Mouse (Mus musculus) layer of hippocampus, postnatal 36 days (tissue): ENCODE data around the gene Gm10057. TPM values are rescaled to one million over a fixed set of nuclear protein-coding genes. Genes with fewer than 3 reads are reported as not detected.
"Not testable (repeated sequence)": the region's sequence is repeated elsewhere in the genome, so short reads cannot be mapped to it uniquely, and the experiment has no call there.

Experiments
- DNase-seq, 2 experiments: peaks; one replicate each; pipeline ENCODE4 v3.0.0; 2022
- total RNA-seq, 2 experiments: library from RNA; stranded (reverse); gene quantifications; 2 replicates each; pipeline ENCODE4 v1.2.3; 2021

Gene Gm10057
- total RNA-seq: not detected

DNA sequence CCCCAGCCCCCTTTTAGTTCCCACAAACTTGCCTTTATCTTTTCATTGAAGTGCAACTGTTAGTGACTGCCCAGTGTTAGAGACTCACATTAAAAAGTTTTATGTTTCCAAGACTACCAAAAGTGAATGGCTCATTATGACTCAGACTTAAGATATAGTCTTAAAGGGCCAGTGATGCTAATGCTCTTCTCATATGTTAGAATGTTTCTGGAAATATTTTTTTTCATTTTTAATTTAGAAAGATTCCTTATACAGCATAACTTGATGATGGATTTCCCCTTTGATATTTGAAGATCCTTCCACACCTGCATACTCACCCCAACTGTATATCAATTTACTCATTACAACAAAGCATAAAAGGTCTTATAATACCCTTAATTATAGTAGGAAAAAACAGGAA, at the start of gene Gm10057:
Gene Gm10057, minus strand, starts transcription at position 101 of the 400 bp plus-strand sequence.
- DNase-seq: not testable (repeated sequence)

DNA sequence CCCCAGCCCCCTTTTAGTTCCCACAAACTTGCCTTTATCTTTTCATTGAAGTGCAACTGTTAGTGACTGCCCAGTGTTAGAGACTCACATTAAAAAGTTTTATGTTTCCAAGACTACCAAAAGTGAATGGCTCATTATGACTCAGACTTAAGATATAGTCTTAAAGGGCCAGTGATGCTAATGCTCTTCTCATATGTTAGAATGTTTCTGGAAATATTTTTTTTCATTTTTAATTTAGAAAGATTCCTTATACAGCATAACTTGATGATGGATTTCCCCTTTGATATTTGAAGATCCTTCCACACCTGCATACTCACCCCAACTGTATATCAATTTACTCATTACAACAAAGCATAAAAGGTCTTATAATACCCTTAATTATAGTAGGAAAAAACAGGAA, 21.1 kb downstream of the Gm10057 start, which contains the start of gene 4921511M17Rik:
Gene 4921511M17Rik, minus strand, starts transcription at position 101 of the 400 bp plus-strand sequence.
- not testable (repeated sequence) for DNase-seq

DNA sequence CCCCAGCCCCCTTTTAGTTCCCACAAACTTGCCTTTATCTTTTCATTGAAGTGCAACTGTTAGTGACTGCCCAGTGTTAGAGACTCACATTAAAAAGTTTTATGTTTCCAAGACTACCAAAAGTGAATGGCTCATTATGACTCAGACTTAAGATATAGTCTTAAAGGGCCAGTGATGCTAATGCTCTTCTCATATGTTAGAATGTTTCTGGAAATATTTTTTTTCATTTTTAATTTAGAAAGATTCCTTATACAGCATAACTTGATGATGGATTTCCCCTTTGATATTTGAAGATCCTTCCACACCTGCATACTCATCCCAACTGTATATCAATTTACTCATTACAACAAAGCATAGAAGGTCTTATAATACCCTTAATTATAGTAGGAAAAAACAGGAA, 42.3 kb downstream of the Gm10057 start, which contains the start of gene Samt1:
Gene Samt1, minus strand, starts transcription at position 101 of the 400 bp plus-strand sequence.
- DNase-seq: not testable (repeated sequence)

Other genes starting within 250 kb of the Gm10057 start
- gene Spin2c, start 222.8 kb downstream of the Gm10057 start, total RNA-seq: 10 to 100 TPM in 1 of 2 experiments, 1 to 10 TPM in 1; 8.8 to 10.8 TPM
- gene Samt1, start 42.4 kb downstream of the Gm10057 start, total RNA-seq: not detected
- not detected for gene 4921511M17Rik, start 21.2 kb downstream of the Gm10057 start, total RNA-seq
- not detected for gene Gm15140, start 65.6 kb upstream of the Gm10057 start, total RNA-seq